Comparison of ENCODE assay signal across 13 mouse cellular contexts in genomic region chr19:43498874-43499273, GRCm38 (mm10). TPM values are rescaled to one million over a fixed set of nuclear protein-coding genes. Genes with fewer than 3 reads are reported as not detected.
A peak's percentile ranks its signal among the peaks of the same experiment; 100 is the strongest.
DNase-seq lines count a peak whose midpoint lies in the region; TF ChIP-seq lines count a peak whose summit lies in the region.
"Had no signal": no experiment of that assay in that cellular context is flagged by ENCODE, and none has a peak within 500 bp of the region (broad histone marks: within the 10 kb centered on the region; RNA-seq: fewer than 3 reads in every experiment).

No protein-coding gene starts in this region.

- peak; percentile 71 to 72 for DNase-seq in heart, adult 9 months (ENCODE audit: low spot score in 2 of 2)
- no peak for DNase-seq in heart, postnatal 25 days (ENCODE audit: low spot score)
- peak; percentile 93 for DNase-seq in ES-CJ7 (ENCODE audit: low read depth, low spot score)
- peak; percentile 82 for DNase-seq in fibroblast of lung, adult 2 months (ENCODE audit: low read depth)
- no peak for DNase-seq in thymus, postnatal 4 days
- no peak for DNase-seq in B cell, adult 2 months
- DNase-seq: cerebellum, adult 9-11 months; lung, postnatal 10 days had no signal

- no peak overlapping the region for H3K4me3 ChIP-seq in C2C12 (ENCODE audit: insufficient read depth, poor library complexity, severe bottlenecking)
- H3K4me3 ChIP-seq: heart, embryonic 15.5 days; kidney, embryonic 15.5 days; liver, embryonic 12.5 days had no signal

- H3ac ChIP-seq in C2C12 (ENCODE audit: control insufficient read depth, insufficient read length, low read depth): no peak overlapping the region

- H3K79me2 ChIP-seq in C2C12 (ENCODE audit: control insufficient read depth, insufficient read depth): no peaks in the 10 kb centered on the region

- peaks cover 40% of the 10 kb centered on the region for H3K36me3 ChIP-seq in C2C12 (ENCODE audit: control insufficient read depth, insufficient read depth)

- H3K79me3 ChIP-seq in C2C12 (ENCODE audit: low read depth): no peaks in the 10 kb centered on the region

- intact Hi-C loops in heart, postnatal 25 days (cut with DNase I): loop anchor here (10.0 kb wide), 2 partner anchors 126 to 256 kb away; partner anchors contain the start of genes Cox15 and Cutc

- H3K27me3 ChIP-seq in C2C12 (ENCODE audit: control insufficient read depth, insufficient read depth, insufficient read length): no peaks in the 10 kb centered on the region
- H3K27me3 ChIP-seq: heart, embryonic 15.5 days; liver, embryonic 12.5 days had no signal

- TF ChIP-seq CTCF in C2C12 (IDR thresholded peaks at IDR 0.05; ENCODE audit: control insufficient read depth, insufficient read depth, insufficient read length): no peak

TF ChIP-seq in C2C12, 6 proteins besides CTCF, POLR2A, EP300 and RAD21:
- no peak for TF ChIP-seq USF1 (IDR thresholded peaks at IDR 0.05; ENCODE audit: low read depth)
- TF ChIP-seq MAX (IDR thresholded peaks at IDR 0.05): no peak
- TF ChIP-seq MYOD1 (IDR thresholded peaks at IDR 0.05; ENCODE audit: control insufficient read depth, insufficient read length, low read depth): no peak
- TF ChIP-seq MYOG (IDR thresholded peaks at IDR 0.05; ENCODE audit: control insufficient read depth, extremely low read depth, insufficient read length): no peak
- TF ChIP-seq CEBPB (IDR thresholded peaks at IDR 0.05; ENCODE audit: low read depth): no peak
- TF ChIP-seq FOSL1 (IDR thresholded peaks at IDR 0.05; ENCODE audit: insufficient read depth, low read length, poor library complexity, severe bottlenecking): peak; percentile 16

RNA-seq across cellular contexts. Expression of gene Got1, which starts 25.5 kb away (rescaled TPM):
- total RNA-seq in heart, postnatal 25 days (2021): 1,000 to 10,000 TPM in 1 of 2 experiments, 100 to 1,000 TPM in 1; 915 to 1,100 TPM
- 69.8 TPM for polyA plus RNA-seq in C2C12 (2012; fragmentation: generic; extraction: Trizol)

RNA-seq across cellular contexts. Expression of gene Cnnm1, which starts 58.6 kb away (rescaled TPM):
- total RNA-seq in heart, postnatal 25 days (2021): under 1 TPM; 0.06 to 0.08 TPM
- polyA plus RNA-seq in C2C12 (2012; fragmentation: generic; extraction: Trizol): not detected
- total RNA-seq: MEL had no signal

Comparison
In these comparisons a context has a peak if more than half of its experiments do, and no peak if none do; other contexts are left out.
1. DNase-seq: peak in heart, adult 9 months (2 of 2), ES-CJ7 (single experiment) and fibroblast of lung, adult 2 months (single experiment); none in heart, postnatal 25 days (single experiment), thymus, postnatal 4 days (single experiment) and B cell, adult 2 months (0 of 2).